Mouse (Mus musculus): ENCODE data around the gene Olfr1354.
"Not testable (repeated sequence)": the region's sequence is repeated elsewhere in the genome, so short reads cannot be mapped to it uniquely, and the experiment has no call there.

The Olfr1354 gene

GRCm38 (mm10) chr10:78912871-78913270, at the start of gene Olfr1354:
TSS of gene Olfr1354 (plus strand) at chr10:78913171.
- DNase-seq (ENCODE audit: low spot score) = not testable (repeated sequence)

GRCm38 (mm10) chr10:78875240-78875639, 37.7 kb upstream of the Olfr1354 start, which contains the start of gene Olfr1355:
TSS of gene Olfr1355 (plus strand) at chr10:78875540.
- DNase-seq (ENCODE audit: low spot score) = no peak

GRCm38 (mm10) chr10:78950336-78950735, 37.4 kb downstream of the Olfr1354 start, which contains the start of gene Olfr8:
TSS of gene Olfr8 (plus strand) at chr10:78950636.
- DNase-seq (ENCODE audit: low spot score) = not testable (repeated sequence)

- DNase-seq (ENCODE audit: low spot score) = not testable (repeated sequence)
Measured at GRCm38 (mm10) chr10:78963009-78963408, 50.0 kb downstream of the Olfr1354 start, which contains the start of gene Olfr1353. TSS of gene Olfr1353 (plus strand) at chr10:78963309.

Data from testis, postnatal 14 days (tissue).